Mouse (Mus musculus) embryonic facial prominence, embryonic 12.5 days (tissue): Measurements from ENCODE around the gene Dbp. TPM values are rescaled to one million over a fixed set of nuclear protein-coding genes. Genes with fewer than 3 reads are reported as not detected.

Source experiments
- ATAC-seq: fragments of 200-750 bp; cut with Nextera tagmentation; 2 replicates; pipeline ENCODE4 v1.8.0; 2017; ENCODE audit not compliant: insufficient number of reproducible peaks, insufficient read depth, low FRiP score, low TSS enrichment
- H3K27ac ChIP-seq: fragments of 300-500 bp; sonication (generic); 2 replicates; pipeline ENCODE4 v1.5.1; 2016; ENCODE audit warnings: mild to moderate bottlenecking
- H3K27me3 ChIP-seq: fragments of 300-500 bp; sonication (generic); 2 replicates; pipeline ENCODE4 v1.6.1; 2016; ENCODE audit warnings: mild to moderate bottlenecking, moderate library complexity
- H3K36me3 ChIP-seq: fragments of 300-500 bp; sonication (generic); 2 replicates; pipeline ENCODE4 v1.6.1; 2016; ENCODE audit warnings: mild to moderate bottlenecking
- H3K4me1 ChIP-seq: fragments of 300-500 bp; sonication (generic); 2 replicates; pipeline ENCODE4 v1.6.1; 2016
- H3K4me2 ChIP-seq: fragments of 300-500 bp; sonication (generic); replicated peaks from 2 replicates; pipeline ENCODE4 v1.6.1; 2016; ENCODE audit warnings: mild to moderate bottlenecking, moderate library complexity
- H3K4me3 ChIP-seq: fragments of 300-500 bp; sonication (generic); 2 replicates; pipeline ENCODE4 v1.5.1; 2016; ENCODE audit warnings: mild to moderate bottlenecking
- H3K9ac ChIP-seq: fragments of 300-500 bp; sonication (generic); 2 replicates; pipeline ENCODE4 v1.6.1; 2016; ENCODE audit warnings: mild to moderate bottlenecking, moderate library complexity
- H3K9me3 ChIP-seq: fragments of 300-500 bp; sonication (generic); 2 replicates; pipeline ENCODE4 v1.6.1; 2016; ENCODE audit warnings: mild to moderate bottlenecking, moderate library complexity
- WGBS: fragments of 180-500 bp; shearing (Covaris S2); methylation state at CpG from one replicate; pipeline ENCODE4 v1.1.7; 2016; 5-methylcytosine and 5-hydroxymethylcytosine counted together
- polyA plus RNA-seq: library from polyadenylated mRNA; unstranded; fragments of >200 nt; fragmentation: Nextera tagmentation; extraction: Ambion mirVana; gene quantifications from 2 replicates; pipeline ENCODE4 v1.2.1, GENCODE M21; 2016

Dbp gene
- polyA plus RNA-seq, 1 experiment from 2014 or later: 6.9 TPM

DNA sequence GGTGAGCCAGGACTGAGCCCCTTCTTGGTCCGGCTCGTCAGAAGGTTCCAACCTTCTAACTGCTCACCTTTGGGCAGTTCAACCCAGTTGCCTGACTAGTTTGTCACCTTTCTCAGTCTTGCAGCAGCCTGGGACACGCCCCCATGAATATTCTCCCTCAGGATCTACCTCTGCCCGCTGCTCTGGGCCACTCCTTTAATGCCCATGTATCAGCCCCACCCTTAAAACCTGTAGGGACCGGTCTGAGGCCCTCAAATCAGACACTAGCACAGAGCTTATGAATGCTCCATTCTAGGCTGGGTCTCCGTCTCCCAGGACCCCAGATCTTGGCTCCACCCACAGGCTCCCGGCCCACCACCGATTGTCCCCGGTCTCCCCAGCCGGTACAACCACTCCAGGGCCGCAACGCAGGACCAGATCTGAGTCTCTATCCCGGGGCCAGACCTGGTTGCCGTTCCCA is 9.8 kb downstream of the Dbp start:
- peaks cover 49% of the 10 kb centered on the region for H3K36me3 ChIP-seq
- H3K4me1 ChIP-seq: peaks cover 40% of the 10 kb centered on the region
- H3K27ac ChIP-seq: peak overlapping the region; percentile 32
- no peaks in the 10 kb centered on the region for H3K9me3 ChIP-seq
- peak overlapping the region; percentile 69 for H3K4me3 ChIP-seq
- peak; percentile 30 for ATAC-seq
- 10% methylated on average over 14 of the region's 14 CpGs for WGBS
- peak overlapping the region; percentile 71 for H3K9ac ChIP-seq
- peak overlapping the region; percentile 95 for H3K4me2 ChIP-seq
- no peaks in the 10 kb centered on the region for H3K27me3 ChIP-seq

GRCm38 (mm10) chr7:45715090-45715708 is 10.3 kb downstream of the Dbp start, which contains the start of gene Rpl18:
Rpl18 (plus strand) TSS chr7:45715457.
- peak within 1 kb of the TSS; percentile 95 for H3K4me2 ChIP-seq
- peak within 1 kb of the TSS; percentile 88 for H3K4me3 ChIP-seq
- 7% methylated on average over 34 of the region's 34 CpGs for WGBS
- peak within 1 kb of the TSS; percentile 65 for H3K27ac ChIP-seq
- H3K9me3 ChIP-seq: no peaks in the 10 kb centered on the region
- peaks cover 49% of the 10 kb centered on the region for H3K36me3 ChIP-seq
- no peaks in the 10 kb centered on the region for H3K27me3 ChIP-seq
- H3K9ac ChIP-seq: peak within 1 kb of the TSS; percentile 71
- ATAC-seq: peak; percentile 85
- peaks cover 44% of the 10 kb centered on the region for H3K4me1 ChIP-seq

- H3K4me2 ChIP-seq: peak overlapping the region; percentile 95
- peak overlapping the region; percentile 88 for H3K4me3 ChIP-seq
- ATAC-seq: no peak
- H3K27ac ChIP-seq: peak overlapping the region; percentile 65
- H3K4me1 ChIP-seq: peaks cover 46% of the 10 kb centered on the region
- peaks cover 49% of the 10 kb centered on the region for H3K36me3 ChIP-seq
- H3K9ac ChIP-seq: peak overlapping the region; percentile 71
- WGBS: 80% methylated on average over 19 of the region's 19 CpGs
- no peaks in the 10 kb centered on the region for H3K27me3 ChIP-seq
- no peaks in the 10 kb centered on the region for H3K9me3 ChIP-seq
Observed at GRCm38 (mm10) chr7:45715741-45716459, 11.0 kb downstream of the Dbp start.

DNA sequence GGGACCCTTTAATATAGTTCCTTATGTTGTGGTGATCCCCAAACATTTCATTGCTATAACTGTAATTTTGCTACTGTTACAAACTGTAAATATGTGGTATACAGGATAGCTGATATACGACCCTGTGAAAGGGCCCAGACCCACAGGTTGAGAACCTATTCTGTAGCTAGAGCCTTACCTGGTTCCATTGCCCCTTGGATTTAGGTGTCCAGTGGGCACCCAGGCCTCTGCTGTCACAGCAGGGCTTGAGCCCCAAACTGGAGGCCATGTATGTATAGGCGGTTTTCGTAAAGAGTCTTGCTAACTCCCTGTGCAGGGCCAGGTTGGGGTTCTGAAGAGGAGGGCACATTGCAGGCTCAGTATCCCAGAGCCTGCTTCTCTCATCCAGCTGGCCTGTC is 11.6 kb downstream of the Dbp start:
- no peak overlapping the region for H3K27ac ChIP-seq
- H3K4me2 ChIP-seq: peak overlapping the region; percentile 95
- ATAC-seq: no peak
- no peaks in the 10 kb centered on the region for H3K9me3 ChIP-seq
- 88% methylated on average over 3 of the region's 3 CpGs for WGBS
- H3K4me1 ChIP-seq: peaks cover 47% of the 10 kb centered on the region
- H3K9ac ChIP-seq: no peak overlapping the region
- no peaks in the 10 kb centered on the region for H3K27me3 ChIP-seq
- peaks cover 49% of the 10 kb centered on the region for H3K36me3 ChIP-seq
- H3K4me3 ChIP-seq: peak overlapping the region; percentile 88

DNA sequence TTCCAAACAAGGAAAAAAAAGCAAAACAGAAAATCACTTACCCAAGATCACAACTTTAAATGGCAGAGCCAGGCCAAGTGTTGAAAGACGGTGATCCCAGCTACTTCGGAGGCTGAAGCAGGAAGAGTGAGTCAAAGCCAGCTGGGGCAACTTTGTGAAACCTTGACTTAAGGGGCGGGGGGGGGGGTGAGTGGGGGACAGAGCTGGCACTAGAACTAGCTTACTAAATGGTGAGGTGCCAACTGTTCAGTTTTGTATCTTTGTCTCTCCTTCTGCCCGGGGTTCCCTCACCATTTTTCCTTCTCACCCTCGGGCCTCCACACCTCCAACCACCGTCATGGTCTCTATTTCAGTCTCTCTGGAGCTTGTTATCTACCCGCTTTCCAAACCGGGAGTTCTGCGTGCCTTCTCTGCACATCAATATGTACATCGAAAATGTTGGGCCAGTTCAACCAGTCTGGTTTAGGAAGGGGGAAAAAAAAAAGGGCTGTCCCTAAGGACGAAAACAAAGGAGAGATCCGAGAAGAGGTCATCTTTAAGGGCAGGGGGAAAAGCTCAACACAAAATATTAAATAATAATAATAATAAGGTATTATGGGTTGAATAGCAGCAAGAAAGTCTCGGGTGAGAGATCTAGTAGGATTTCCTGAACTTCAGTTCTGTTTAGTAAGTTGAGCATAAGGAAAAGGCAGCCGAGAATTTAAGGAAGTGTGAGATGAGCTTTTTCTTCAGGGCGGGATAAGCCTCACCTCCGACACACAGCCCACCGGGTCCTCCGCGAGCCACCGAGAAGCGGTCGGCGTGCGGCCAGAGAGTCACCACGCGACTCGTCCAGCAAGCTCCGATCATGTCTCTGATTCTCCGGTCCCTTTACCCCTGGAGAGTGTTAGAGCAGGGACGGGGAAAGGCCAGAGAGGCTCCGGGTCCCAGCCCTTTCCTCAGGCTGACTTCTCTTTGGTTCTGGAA is 12.3 kb downstream of the Dbp start:
- ATAC-seq: no peak
- Histone ChIP-seq H3K36me3 (peaks cover 49% of the 10 kb centered on the region), H3K4me3 (peak overlapping the region; percentile 88), H3K9me3 (no peaks in the 10 kb centered on the region), H3K27me3 (no peaks in the 10 kb centered on the region), H3K4me1 (peaks cover 47% of the 10 kb centered on the region), H3K4me2 (peak overlapping the region; percentile 95), H3K9ac (peak overlapping the region; percentile 96), H3K27ac (peak overlapping the region; percentile 90)
- 8% methylated on average over 31 of the region's 31 CpGs for WGBS

DNA sequence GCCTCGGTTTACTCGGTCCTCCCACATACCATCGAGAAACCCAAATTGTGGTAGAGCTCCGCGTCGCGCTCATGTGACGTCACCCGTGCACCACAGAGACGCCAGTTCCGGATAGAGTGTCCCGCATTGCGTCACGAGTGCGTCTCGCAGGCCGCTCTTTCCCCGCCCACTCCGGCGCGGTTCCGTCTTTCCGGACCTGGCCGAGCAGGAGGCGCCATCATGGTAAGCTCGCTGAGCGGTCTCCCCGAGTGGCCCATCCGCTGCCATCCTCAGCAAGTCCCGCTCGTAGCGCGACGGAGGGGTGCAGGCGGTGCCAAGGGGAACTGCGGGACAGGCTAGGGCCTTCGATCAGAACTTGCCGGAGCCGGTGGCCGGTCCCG is 13.0 kb downstream of the Dbp start, which contains the start of gene Sphk2:
TSS of gene Sphk2 (minus strand) at position 85 of the 380 bp plus-strand sequence.
- ATAC-seq: peak; percentile 8
- Histone ChIP-seq H3K4me2 (peak within 1 kb of the TSS; percentile 95), H3K4me3 (peak within 1 kb of the TSS; percentile 88), H3K27ac (peak within 1 kb of the TSS; percentile 94), H3K36me3 (peaks cover 49% of the 10 kb centered on the region), H3K9ac (peak within 1 kb of the TSS; percentile 96), H3K27me3 (no peaks in the 10 kb centered on the region), H3K4me1 (peaks cover 47% of the 10 kb centered on the region), H3K9me3 (no peaks in the 10 kb centered on the region)
- under 1% methylated on average over 41 of the region's 41 CpGs for WGBS

DNA sequence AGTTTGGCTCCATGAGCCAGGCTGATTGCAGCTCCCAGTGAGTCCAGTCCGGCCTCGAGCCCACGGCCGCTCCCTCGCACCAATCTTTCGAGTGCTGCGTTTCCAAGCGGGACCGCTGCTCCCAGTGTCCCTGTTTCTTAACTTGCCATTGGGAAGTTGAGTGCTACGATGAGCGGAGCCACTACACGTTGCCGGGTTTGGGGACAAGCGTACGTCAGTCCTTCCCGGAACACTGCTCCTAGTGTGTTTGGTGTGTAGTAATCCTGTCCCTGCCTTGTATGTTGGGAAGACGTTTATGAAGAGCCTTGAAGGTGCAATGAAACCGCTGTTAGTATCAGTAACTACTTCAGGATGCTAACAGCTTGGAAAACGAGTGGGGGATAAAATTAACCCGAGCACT is 13.4 kb downstream of the Dbp start:
- Histone ChIP-seq H3K27me3 (no peaks in the 10 kb centered on the region), H3K9ac (peak overlapping the region; percentile 96), H3K4me3 (peak overlapping the region; percentile 88), H3K4me1 (peaks cover 47% of the 10 kb centered on the region), H3K4me2 (peak overlapping the region; percentile 95), H3K27ac (peak overlapping the region; percentile 94), H3K36me3 (peaks cover 49% of the 10 kb centered on the region), H3K9me3 (no peaks in the 10 kb centered on the region)
- no peak for ATAC-seq
- under 1% methylated on average over 20 of the region's 20 CpGs for WGBS

GRCm38 (mm10) chr7:45719180-45719579 is 14.3 kb downstream of the Dbp start:
- Histone ChIP-seq H3K4me3 (peak overlapping the region; percentile 88), H3K9ac (peak overlapping the region; percentile 96), H3K27ac (no peak overlapping the region), H3K27me3 (no peaks in the 10 kb centered on the region), H3K36me3 (peaks cover 51% of the 10 kb centered on the region), H3K9me3 (no peaks in the 10 kb centered on the region), H3K4me1 (peaks cover 43% of the 10 kb centered on the region), H3K4me2 (peak overlapping the region; percentile 95)
- ATAC-seq: no peak
- 86% methylated on average over 10 of the region's 10 CpGs for WGBS

DNA sequence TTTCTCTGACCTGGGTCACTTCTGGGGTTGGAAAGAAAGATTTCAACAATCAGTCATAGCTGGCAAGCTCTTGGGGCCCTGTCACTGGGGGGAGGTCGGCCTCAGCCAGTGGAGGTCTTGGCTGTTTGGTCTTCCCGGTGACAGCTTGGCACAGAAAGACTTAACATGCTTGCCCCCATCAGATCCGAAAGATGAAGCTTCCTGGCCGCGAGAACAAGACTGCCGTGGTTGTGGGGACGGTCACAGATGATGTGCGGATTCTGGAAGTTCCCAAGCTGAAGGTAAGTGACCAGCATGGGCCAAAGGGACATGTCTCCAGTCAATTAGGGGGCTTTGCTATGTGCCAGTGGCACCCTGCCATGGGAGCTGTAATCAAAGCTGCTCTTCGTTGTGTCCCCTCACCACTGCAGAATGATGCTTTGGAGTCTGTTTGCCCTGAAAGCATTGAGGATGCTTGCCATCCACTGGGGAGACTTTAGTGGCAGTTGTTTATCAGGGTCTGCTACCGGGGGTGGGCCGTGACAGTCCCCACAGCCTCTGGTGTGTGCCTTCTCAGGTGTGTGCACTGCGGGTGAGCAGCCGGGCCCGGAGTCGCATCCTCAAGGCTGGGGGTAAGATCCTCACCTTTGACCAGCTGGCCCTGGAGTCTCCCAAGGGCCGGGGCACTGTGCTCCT is 15.0 kb downstream of the Dbp start:
- Histone ChIP-seq H3K4me2 (peak overlapping the region; percentile 95), H3K4me3 (peak overlapping the region; percentile 13; the same call in 1 of the 2 replicates), H3K27me3 (no peaks in the 10 kb centered on the region), H3K27ac (no peak overlapping the region), H3K4me1 (peaks cover 37% of the 10 kb centered on the region), H3K9ac (peak overlapping the region; percentile 96; the same call in 1 of the 2 replicates), H3K36me3 (peaks cover 56% of the 10 kb centered on the region), H3K9me3 (no peaks in the 10 kb centered on the region)
- WGBS: 89% methylated on average over 16 of the region's 16 CpGs
- no peak for ATAC-seq

GRCm38 (mm10) chr7:45720413-45721233 is 15.7 kb downstream of the Dbp start, which contains the start of gene Fam83e:
Fam83e (plus strand) TSS chr7:45721212.
- H3K9me3 ChIP-seq: no peaks in the 10 kb centered on the region
- ATAC-seq: no peak
- peak within 1 kb of the TSS; percentile 96; the same call in 1 of the 2 replicates for H3K9ac ChIP-seq
- no peak within 1 kb of the TSS for H3K4me3 ChIP-seq
- peaks cover 63% of the 10 kb centered on the region for H3K36me3 ChIP-seq
- peaks cover 34% of the 10 kb centered on the region for H3K4me1 ChIP-seq
- 76% methylated on average over 14 of the region's 14 CpGs for WGBS
- H3K27ac ChIP-seq: no peak within 1 kb of the TSS
- no peaks in the 10 kb centered on the region for H3K27me3 ChIP-seq
- H3K4me2 ChIP-seq: peak within 1 kb of the TSS; percentile 95; the same call in 1 of the 2 replicates
